Mouse (Mus musculus): ENCODE data around the gene Cfap43.

Gene Cfap43

GRCm38 (mm10) chr19:47713457-47713856 lies 205.6 kb downstream of the Cfap43 start:
- no peak for DNase-seq (ENCODE audit: low spot score in 2 of 2)

GRCm38 (mm10) chr19:47710376-47710775 lies 208.7 kb downstream of the Cfap43 start:
- DNase-seq (ENCODE audit: low spot score in 2 of 2) = no peak

GRCm38 (mm10) chr19:47705772-47706309 lies 213.2 kb downstream of the Cfap43 start:
- DNase-seq (ENCODE audit: low spot score in 2 of 2) = no peak

- DNase-seq (ENCODE audit: low spot score in 2 of 2) = no peak
Measured at GRCm38 (mm10) chr19:47705080-47705771, 213.9 kb downstream of the Cfap43 start.

- DNase-seq (ENCODE audit: low spot score in 2 of 2) = no peak
Measured at GRCm38 (mm10) chr19:47700509-47700908, 218.6 kb downstream of the Cfap43 start.

GRCm38 (mm10) chr19:47699743-47700142 lies 219.3 kb downstream of the Cfap43 start:
- no peak for DNase-seq (ENCODE audit: low spot score in 2 of 2)

GRCm38 (mm10) chr19:47698266-47698665 lies 220.8 kb downstream of the Cfap43 start:
- no peak for DNase-seq (ENCODE audit: low spot score in 2 of 2)

GRCm38 (mm10) chr19:47697067-47697466 lies 222.0 kb downstream of the Cfap43 start:
- DNase-seq (ENCODE audit: low spot score in 2 of 2) = no peak

GRCm38 (mm10) chr19:47696411-47696810 lies 222.7 kb downstream of the Cfap43 start:
- no peak for DNase-seq (ENCODE audit: low spot score in 2 of 2)

GRCm38 (mm10) chr19:47695725-47696124 lies 223.4 kb downstream of the Cfap43 start:
- DNase-seq (ENCODE audit: low spot score in 2 of 2) = no peak

GRCm38 (mm10) chr19:47691994-47692393 lies 227.1 kb downstream of the Cfap43 start, which contains the start of gene Col17a1:
Gene Col17a1 (minus strand): TSS chr19:47692094.
- DNase-seq (ENCODE audit: low spot score in 2 of 2) = no peak

- DNase-seq (ENCODE audit: low spot score in 2 of 2) = no peak
Measured at GRCm38 (mm10) chr19:47689592-47689991, 229.5 kb downstream of the Cfap43 start.

Data from frontal cortex, postnatal 14 days (tissue).